Mouse (Mus musculus) CD4-positive, CD25-positive, alpha-beta regulatory T cell, adult 2 months (primary cell): Measurements from ENCODE around the gene Las1l.

ENCODE experiments used
- DNase-seq: peaks from one replicate; pipeline ENCODE4 v3.0.0-alpha.2; 2012; ENCODE audit warnings: low read depth, low spot score

Gene Las1l

DNA sequence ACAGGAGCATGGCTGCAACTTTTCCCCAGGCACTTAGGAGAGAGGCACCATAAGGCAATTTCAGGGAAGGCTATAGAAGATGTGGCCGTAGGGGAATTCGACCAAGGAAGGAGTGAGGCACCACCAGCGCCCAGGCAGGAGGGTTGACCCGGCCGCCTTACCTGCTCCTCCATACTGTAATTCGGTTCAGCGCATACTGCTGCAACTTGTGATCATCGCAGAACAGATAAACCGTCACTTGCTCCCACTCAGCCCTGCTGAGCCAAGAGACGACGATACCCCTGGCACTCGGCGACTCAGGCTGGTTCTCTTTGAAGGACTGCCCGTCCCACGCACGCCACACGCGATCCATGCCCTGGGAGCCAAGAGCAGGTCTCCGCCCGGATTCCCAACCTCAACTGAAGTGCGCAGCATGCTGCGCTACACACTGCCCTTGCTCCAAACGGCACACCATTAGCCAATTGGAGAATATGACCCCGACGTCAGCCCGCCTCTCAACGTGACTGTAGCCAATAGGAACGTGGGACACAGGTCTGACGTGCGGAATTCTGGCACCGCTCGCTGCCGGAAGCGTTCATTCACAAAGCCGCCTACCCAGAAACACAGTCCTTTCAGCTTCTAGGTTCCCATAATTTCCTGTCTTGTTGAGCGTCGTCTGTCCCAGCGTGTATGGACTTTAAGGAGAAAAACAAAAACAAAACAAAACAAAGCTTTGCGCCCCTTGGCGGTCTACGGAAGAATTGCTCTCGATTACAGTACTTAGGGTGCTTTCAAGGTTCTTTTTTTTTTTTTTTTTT is at the start of gene Las1l:
TSS of gene Las1l (minus strand) at position 466 of the 797 bp plus-strand sequence.
- DNase-seq: peak; percentile 94

DNA sequence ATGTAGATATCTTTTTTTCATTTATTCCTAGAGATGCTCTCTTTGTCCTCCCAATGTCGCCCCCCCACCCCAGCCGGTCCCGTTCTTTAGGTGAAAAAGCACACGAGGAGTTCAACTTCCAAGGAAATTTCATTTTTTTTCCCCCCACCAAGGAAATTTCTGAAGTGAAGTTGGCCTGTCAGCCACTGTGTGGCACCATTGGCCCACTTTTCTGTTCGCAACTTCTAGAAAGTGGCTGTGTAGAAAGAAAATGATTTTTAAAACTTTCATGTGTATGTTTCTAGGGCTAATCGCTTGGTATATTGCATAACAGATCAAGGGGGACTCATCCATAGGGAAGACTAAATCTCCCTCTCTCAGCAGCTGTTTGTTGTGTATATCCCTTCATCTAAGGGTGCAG is 49.6 kb upstream of the Las1l start:
- peak; percentile 47 for DNase-seq

DNA sequence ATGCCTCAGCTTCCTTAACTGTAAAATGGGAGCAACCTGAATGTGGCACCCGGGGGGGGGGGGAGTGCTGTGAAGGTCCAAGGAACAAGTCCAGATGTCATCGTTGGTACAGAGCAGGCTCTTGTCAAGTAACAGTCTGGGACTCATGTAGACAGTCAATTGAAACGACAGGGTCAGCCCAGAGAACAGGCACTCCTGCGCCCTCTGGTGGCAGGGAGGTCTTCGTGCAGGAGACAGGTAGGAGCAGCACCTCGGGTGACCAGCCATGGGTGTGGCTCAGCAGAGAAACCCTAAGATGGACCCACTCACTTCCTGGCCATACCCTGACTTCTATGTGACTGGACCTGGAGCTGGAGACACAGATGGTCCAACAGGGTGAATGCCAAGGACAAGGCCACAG is 42.8 kb upstream of the Las1l start:
- peak; percentile 68 for DNase-seq

DNA sequence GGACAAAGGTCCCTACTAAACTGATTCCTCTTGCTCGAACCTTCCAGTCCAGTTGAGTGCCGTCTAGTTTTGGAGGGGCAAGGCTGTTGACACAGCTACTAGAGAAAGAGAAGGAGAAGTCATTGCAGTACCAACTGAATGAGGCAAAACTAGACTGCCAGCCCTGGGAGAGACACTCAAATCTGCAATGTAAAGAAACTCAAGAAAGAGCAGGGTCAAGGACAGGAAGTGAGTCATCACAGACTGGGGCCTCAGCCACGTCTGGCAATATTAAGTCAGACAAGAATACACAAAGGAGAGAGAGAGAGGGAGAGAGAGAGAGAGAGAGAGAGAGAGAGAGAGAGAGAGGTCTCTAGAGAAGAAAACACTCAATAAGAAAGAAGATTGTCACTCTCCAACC is 36.4 kb upstream of the Las1l start:
- no peak for DNase-seq

DNA sequence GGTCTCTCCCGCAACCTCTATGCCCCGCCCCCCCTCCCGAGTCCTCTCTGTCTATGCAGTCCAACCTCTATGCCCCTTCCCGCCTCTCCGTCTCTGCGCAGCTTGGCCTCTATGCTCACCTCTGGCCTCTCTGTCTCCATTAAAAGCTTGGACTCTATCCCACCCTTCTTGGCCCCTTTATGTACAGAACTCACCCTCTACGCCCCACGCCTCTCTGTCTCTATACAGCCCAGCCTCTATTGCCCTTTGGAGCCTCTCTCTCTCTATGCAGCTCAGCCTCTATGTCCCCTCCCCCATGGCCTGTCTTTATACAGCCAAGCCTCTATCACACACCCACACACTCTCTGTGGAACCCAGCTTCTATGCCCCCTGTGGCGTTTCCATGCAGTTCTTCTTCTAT is 13.2 kb upstream of the Las1l start:
- no peak for DNase-seq

DNA sequence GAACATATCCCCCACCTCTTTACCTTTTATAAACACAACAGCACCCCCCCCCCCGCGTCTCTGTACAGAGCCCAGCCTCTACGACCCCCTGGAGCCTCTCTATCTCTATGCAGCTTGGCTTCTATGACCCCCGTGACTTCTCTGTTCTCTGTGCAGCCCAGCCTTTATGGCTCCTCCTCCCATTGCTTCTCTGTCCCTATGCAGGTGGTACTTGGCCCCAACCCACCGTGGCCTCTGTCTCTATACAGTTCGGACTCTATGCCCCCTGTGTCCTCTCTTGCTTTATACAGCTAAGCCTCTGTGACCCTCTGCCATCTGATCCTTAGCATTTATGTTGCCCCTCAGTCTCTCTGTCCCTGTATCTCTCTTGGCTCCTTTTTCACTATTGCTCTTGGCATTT is 12.4 kb upstream of the Las1l start:
- DNase-seq: no peak

DNA sequence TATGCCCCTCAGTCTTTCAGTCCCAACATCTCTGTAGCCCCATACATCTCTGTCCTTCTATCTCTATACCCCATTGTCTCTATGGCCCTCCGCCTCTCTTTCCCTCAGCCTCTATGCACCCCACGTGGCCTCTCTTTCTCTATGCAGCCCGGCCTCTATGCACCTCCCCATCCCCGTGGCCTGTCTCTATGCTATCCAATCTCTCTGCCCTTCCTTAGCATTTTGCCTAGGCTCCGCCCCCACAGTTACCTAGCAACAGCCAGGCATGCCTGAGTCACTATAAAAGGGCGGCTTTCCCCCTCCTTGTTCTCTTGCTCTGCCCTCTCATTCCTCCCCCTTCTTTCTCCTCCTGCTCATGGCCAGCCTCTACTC is 11.8 kb upstream of the Las1l start:
- peak; percentile 91 for DNase-seq

DNA sequence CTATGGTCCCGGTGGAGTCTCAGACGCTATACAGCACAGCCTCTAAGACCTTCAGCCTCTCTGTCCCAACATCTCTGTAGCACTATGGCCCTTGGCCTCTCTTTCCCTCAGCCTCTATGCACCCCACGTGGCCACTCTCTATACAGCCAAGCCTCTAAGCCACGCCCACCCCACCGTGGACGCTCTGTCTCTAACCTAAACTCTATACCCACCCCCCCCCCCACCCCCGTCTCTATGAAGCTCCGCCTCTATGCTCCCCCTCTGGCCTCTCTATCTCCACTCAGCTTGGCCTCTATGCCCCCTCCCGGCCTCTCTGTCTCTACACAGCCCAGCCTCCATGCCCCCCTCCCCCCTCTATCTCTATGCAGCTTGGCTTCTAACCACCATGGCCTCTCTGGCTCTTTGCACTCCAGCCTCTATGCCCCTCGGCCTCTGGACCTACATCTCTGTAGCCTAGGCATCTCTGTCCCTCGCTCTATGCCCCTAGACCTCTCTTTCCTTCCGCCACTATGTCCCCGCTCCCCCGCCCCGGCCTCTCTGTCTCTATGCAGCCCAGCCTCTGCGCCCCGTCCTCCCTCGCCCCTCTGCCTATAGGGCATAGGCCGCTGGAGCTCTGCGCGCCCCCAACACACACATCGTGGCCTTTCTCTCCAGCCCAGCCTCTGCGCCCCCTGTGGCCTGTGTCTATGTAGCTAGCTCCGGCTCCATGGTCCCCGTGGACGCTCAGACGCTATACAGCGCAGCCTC is 11.3 kb upstream of the Las1l start:
- peak; percentile 80 for DNase-seq

DNA sequence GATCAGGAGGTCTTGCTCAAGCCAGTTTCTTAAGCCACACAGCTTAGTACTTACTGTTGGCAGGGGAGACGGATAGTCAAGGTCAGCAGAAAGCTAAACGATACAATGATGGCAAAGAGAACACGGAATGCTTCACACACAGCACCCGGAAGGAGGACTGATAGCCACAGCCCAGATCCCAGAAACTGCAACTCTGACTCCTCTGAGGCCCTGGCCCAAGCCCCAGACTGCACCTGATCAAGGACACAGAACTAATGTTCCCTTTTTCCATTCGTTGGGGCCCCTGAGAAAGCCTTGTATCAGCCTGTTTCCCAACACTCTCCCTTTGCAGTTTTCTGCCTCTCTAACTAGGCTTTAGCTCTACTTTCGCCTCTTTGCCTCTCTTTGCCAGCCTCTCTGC is 8.3 kb upstream of the Las1l start:
- no peak for DNase-seq

DNA sequence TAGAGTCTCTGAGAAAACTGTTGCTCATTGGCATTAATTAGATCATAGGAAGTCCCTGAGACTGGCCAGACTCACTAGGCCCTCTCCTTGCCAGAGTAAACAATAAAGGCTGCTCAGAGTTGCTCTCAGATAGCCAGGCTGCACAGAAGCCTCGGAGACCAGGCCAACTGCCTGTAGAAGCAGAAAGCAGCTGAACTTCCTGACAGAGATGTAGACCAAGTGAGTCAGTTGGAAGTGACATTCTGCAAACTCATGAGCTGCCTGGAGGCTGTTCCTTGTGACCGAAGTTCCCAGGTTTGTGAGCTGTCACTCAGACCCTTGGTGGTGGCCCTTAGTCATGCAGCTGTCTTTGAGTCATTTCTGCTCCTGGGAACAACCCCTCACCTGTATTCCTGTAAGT is 6.6 kb upstream of the Las1l start:
- DNase-seq: no peak

DNA sequence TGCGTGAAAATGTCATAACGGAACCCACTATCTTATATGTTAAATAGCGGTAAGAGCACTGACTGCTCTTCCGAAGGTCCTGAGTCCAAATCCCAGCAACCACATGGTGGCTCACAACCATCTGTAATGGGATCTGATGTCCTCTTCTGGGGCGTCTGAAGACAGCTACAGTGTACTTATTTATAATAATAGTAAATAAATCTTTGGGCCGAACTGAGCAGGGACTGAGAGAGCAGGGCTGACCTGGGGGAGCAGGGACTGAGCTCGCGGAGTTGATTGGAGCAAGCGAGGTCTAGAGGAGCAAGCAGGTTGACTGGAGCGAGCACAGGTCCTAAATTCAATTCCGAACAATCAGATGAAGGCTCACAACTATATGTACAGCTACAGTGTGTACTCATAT is 699 bp upstream of the Las1l start:
- DNase-seq: peak; percentile 10

DNA sequence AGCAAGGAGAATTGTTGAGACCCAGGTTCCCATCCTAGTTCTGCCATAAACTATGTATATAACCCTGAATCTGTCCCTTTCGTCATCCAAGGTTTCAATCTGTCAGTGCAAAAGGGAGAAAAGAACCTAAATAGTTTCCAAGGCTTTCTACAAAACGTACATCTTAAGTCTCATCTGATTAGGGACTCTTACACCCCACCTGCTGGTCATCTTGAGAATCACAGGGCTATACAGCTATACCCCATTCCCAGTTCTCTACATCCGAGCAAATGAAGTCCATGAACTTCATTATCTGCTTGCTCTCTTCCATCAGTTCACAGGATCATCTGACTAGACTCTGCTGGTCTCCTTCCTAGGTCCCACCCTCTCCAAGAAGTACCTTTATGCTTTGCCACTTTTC is 6.0 kb downstream of the Las1l start:
- DNase-seq: peak; percentile 60

DNA sequence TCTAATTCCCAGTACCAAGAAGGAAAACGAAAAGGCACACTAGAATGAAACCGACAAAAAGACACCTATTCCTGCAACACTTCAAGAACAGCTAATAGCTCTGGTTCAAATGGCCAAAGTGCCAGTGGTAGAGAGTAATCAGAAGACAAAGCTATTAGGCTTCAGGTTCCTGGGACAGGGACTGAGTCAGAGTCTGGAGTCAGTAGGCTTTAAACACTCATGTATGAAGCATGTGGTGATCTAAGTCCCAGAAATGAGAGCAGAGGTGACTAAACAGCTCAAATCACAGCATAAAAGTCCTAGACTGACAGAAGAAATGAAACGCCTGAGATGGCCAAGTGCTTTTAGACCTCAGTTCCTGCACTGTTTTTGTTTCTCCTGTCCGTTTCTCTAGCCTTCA is 8.6 kb downstream of the Las1l start:
- no peak for DNase-seq

DNA sequence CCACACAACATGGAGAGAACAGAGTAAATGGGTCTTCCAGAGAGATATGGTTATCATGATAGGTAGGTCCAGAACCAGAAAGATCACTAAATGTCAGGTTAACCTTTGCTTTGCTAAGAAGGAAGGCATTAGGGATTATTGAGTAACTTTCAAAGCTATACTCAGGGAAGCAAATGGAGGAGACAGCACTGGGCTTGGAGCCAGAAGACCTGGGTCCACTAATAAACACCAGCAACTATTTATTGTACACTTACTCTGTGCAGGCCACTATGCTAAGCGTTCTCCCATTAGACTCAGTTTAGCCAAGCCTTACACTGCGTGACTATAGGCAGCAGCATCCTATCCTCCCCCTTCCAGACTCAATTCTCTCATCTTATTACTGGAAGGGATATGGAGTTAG is 11.3 kb downstream of the Las1l start:
- DNase-seq: no peak

DNA sequence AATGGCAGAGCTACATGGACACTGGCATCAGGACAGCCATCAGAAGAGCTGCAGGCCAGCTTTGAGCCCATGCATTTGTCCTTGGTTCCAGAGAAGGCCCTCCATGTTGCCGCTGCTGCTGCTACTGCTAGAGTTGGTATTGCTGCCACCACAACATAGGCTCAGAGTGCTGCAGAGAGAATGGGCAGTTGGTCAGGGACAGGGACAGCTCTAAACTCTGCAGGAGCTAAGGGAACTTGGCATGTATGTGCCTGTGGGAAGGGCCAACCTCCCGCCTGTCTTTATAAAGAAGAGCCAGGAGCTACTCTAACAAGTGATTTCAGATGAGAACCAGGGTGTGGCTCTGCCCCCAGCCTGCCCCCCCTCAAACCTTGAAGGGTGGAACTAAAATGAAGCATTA is 21.3 kb downstream of the Las1l start:
- DNase-seq: no peak

DNA sequence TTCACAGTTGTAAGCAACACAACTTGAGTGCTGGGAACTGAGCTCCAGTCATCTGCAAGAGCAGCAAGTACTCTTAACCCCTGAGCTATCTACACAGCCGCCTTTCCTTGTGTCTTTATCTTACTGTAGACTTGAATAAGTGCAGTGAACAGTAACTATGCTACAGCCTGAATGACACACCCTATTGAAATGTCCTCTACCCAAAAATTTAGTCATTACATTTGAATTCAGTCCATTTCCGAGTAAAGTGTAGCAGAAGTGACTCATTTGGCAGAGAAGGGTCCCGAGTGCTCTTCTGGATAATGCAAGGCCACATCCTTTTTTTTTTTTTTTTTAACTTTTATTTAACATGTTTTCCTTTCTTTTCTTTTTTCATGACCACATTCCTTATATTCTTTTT is 54.0 kb downstream of the Las1l start:
- DNase-seq: no peak
